Mouse (Mus musculus): ENCODE measurements around the gene Nlrc5.

Gene Nlrc5

GRCm38 (mm10) chr8:94568098-94568497 is 133.9 kb downstream of the Nlrc5 start:
- no peak for DNase-seq (ENCODE audit: low spot score)

- DNase-seq (ENCODE audit: low spot score): no peak
Measured at GRCm38 (mm10) chr8:94569419-94569818, 135.3 kb downstream of the Nlrc5 start.

GRCm38 (mm10) chr8:94571896-94572295 is 137.7 kb downstream of the Nlrc5 start:
- no peak for DNase-seq (ENCODE audit: low spot score)

- no peak for DNase-seq (ENCODE audit: low spot score)
Measured at GRCm38 (mm10) chr8:94574159-94574907, 140.2 kb downstream of the Nlrc5 start.

- DNase-seq (ENCODE audit: low spot score): no peak
Measured at GRCm38 (mm10) chr8:94575148-94575547, 141.0 kb downstream of the Nlrc5 start.
